Mouse (Mus musculus) retina, adult 2 months (tissue): Measurements from ENCODE around the gene Pkig.
A peak's percentile ranks its signal among the peaks of the same experiment; 100 is the strongest.
"Not testable (repeated sequence)": the region's sequence is repeated elsewhere in the genome, so short reads cannot be mapped to it uniquely, and the experiment has no call there.

ENCODE experiments used
- DNase-seq: peaks from one replicate; pipeline ENCODE4 v3.0.0-alpha.2; 2012; ENCODE audit warnings: low read depth, low spot score

Gene Pkig

GRCm38 (mm10) chr2:163643576-163643971 is 14.6 kb upstream of the Pkig start:
- no peak for DNase-seq

- no peak for DNase-seq
These were observed 14.1 kb upstream of the Pkig start for GRCm38 (mm10) chr2:163644047-163644446.

GRCm38 (mm10) chr2:163644575-163645385 is 13.4 kb upstream of the Pkig start, which contains the start of gene Serinc3:
TSS of gene Serinc3 (minus strand) at chr2:163645131.
- DNase-seq: peak; percentile 95

GRCm38 (mm10) chr2:163645700-163646460 is 12.3 kb upstream of the Pkig start:
- DNase-seq: no peak

GRCm38 (mm10) chr2:163646461-163647080 is 11.6 kb upstream of the Pkig start:
- DNase-seq: no peak

- not testable (repeated sequence) for DNase-seq
These were observed 2.5 kb upstream of the Pkig start for GRCm38 (mm10) chr2:163655699-163656098.

GRCm38 (mm10) chr2:163657486-163657885 is 700 bp upstream of the Pkig start:
- DNase-seq: no peak

GRCm38 (mm10) chr2:163658941-163659340 is 755 bp downstream of the Pkig start:
- no peak for DNase-seq

- no peak for DNase-seq
These were observed 1.2 kb downstream of the Pkig start for GRCm38 (mm10) chr2:163659431-163659830.

- DNase-seq: no peak
These were observed 2.0 kb downstream of the Pkig start for GRCm38 (mm10) chr2:163660103-163660701.

GRCm38 (mm10) chr2:163661371-163661850 is 3.2 kb downstream of the Pkig start:
- no peak for DNase-seq

- no peak for DNase-seq
These were observed 3.9 kb downstream of the Pkig start for GRCm38 (mm10) chr2:163662076-163662475.

- DNase-seq: no peak
These were observed 4.6 kb downstream of the Pkig start for GRCm38 (mm10) chr2:163662698-163663221.

- no peak for DNase-seq
These were observed 5.7 kb downstream of the Pkig start for GRCm38 (mm10) chr2:163663930-163664329.

GRCm38 (mm10) chr2:163667045-163667444 is 8.9 kb downstream of the Pkig start:
- DNase-seq: no peak

- DNase-seq: no peak
These were observed 12.8 kb downstream of the Pkig start for GRCm38 (mm10) chr2:163670872-163671594.

GRCm38 (mm10) chr2:163674397-163674796 is 16.2 kb downstream of the Pkig start:
- no peak for DNase-seq

GRCm38 (mm10) chr2:163675144-163675619 is 17.0 kb downstream of the Pkig start:
- DNase-seq: no peak

GRCm38 (mm10) chr2:163675662-163676061 is 17.5 kb downstream of the Pkig start:
- DNase-seq: no peak

GRCm38 (mm10) chr2:163676321-163676720 is 18.1 kb downstream of the Pkig start:
- no peak for DNase-seq

- no peak for DNase-seq
These were observed 18.6 kb downstream of the Pkig start for GRCm38 (mm10) chr2:163676745-163677144.
